ENCODE assay signal across 11 mouse cellular contexts in the genomic region with DNA sequence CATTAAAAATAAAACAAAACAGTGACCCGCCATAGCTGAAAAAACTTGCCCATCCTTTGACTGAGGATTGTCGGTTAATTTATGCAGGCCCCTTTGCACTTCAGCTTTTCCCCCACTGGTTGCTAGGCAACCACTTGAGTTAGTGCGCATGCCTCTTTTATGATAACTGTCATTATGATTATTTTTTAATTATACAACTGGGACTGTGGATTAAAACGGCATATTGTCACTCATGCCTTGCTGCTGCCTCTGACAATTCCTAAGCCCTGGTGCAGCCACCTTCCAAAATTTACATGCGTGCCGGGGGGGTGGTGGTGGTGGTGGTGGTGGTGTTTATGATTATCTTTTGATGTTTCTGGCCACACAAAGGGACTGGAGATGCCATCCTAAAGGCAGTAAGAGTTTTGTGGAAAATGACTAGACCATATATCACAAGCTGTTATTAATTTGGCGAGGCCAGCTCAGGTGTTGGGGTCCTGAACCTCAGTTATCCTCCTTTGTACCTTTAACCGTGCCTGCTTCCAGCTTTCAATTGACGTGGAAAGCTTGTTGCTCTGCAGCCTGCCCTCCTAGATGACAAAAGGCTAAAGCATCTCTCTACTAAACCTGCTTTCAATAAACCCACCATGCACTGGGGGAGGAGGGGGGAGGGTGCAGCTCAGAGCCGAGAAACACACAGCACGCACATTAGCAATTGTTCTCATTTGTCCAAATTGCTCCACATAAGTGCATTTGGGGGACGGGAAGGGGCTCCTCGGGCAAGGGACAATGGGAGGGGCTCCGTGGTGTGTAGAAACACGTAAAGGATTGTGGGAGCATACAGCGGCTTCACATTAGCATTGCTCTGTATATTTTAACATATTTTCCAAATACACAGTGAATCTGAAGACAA.
DNase-seq lines count a peak whose midpoint lies in the region; ATAC-seq and TF ChIP-seq lines count a peak whose summit lies in the region.
"Had no signal": no experiment of that assay in that cellular context is flagged by ENCODE, and none has a peak within 500 bp of the region (broad histone marks: within the 10 kb centered on the region; RNA-seq: fewer than 3 reads in every experiment).

No protein-coding gene starts in this region.

- H3K27ac ChIP-seq in midbrain, embryonic 12.5 days (replicated peaks), result peak overlapping the region; percentile 96
- no peak overlapping the region for H3K27ac ChIP-seq in lung, postnatal 0 days (ENCODE audit: low read length)
- H3K27ac ChIP-seq in kidney, adult 2 months (ENCODE audit: insufficient read depth, low read depth, low read length), result no peak overlapping the region
- H3K27ac ChIP-seq: macrophage had no signal

- H3K4me3 ChIP-seq in midbrain, embryonic 12.5 days, result peak overlapping the region; percentile 12
- no peak overlapping the region for H3K4me3 ChIP-seq in lung, postnatal 0 days (ENCODE audit: low read depth, low read length)
- H3K4me3 ChIP-seq in kidney, adult 2 months (ENCODE audit: insufficient read depth, low read depth, low read length), result no peak overlapping the region
- H3K4me3 ChIP-seq: heart, embryonic 12.5 days had no signal

- peaks cover 38% of the 10 kb centered on the region for H3K4me1 ChIP-seq in midbrain, embryonic 12.5 days
- H3K4me1 ChIP-seq in lung, postnatal 0 days (ENCODE audit: insufficient read depth, low read depth, low read length), result no peaks in the 10 kb centered on the region
- H3K4me1 ChIP-seq in kidney, adult 2 months (ENCODE audit: control insufficient read depth, insufficient read depth, low read length), result no peaks in the 10 kb centered on the region

- TF ChIP-seq CTCF in lung, postnatal 0 days (IDR thresholded peaks at IDR 0.05), result no peak
- no peak for TF ChIP-seq CTCF in kidney, adult 2 months (conservative IDR thresholded peaks at IDR 0.05; ENCODE audit: insufficient read depth, insufficient read length, low read depth, low read length)

- no peaks in the 10 kb centered on the region for H3K9me3 ChIP-seq in midbrain, embryonic 12.5 days
- H3K9me3 ChIP-seq in lung, postnatal 0 days (ENCODE audit: low read length), result no peaks in the 10 kb centered on the region
- H3K9me3 ChIP-seq: heart, embryonic 12.5 days had no signal

- no peak for TF ChIP-seq POLR2A in kidney, adult 2 months (IDR thresholded peaks at IDR 0.05; ENCODE audit: low read depth, low read length)

- peak overlapping the region; percentile 50 for H3K4me2 ChIP-seq in midbrain, embryonic 12.5 days (replicated peaks)
- H3K4me2 ChIP-seq in lung, postnatal 0 days (replicated peaks; ENCODE audit: low read depth, low read length), result no peak overlapping the region
- H3K4me2 ChIP-seq: heart, embryonic 12.5 days had no signal

- 12% methylated on average over 16 of the region's 16 CpGs for WGBS in midbrain, embryonic 12.5 days
- WGBS in lung, postnatal 0 days, result 72% methylated on average over 16 of the region's 16 CpGs
- 78% methylated on average over 16 of the region's 16 CpGs for WGBS in kidney, adult 2 months

- no peaks in the 10 kb centered on the region for H3K27me3 ChIP-seq in midbrain, embryonic 12.5 days
- no peaks in the 10 kb centered on the region for H3K27me3 ChIP-seq in lung, postnatal 0 days (replicated peaks; ENCODE audit: insufficient read depth, low read length)
- no peaks in the 10 kb centered on the region for H3K27me3 ChIP-seq in kidney, adult 2 months (replicated peaks; ENCODE audit: control insufficient read depth, insufficient read depth, low read length)
- H3K27me3 ChIP-seq: heart, embryonic 12.5 days had no signal

- TF ChIP-seq EP300 in lung, postnatal 0 days (IDR thresholded peaks at IDR 0.05), result no peak

- H3K36me3 ChIP-seq in midbrain, embryonic 12.5 days, result peaks cover 26% of the 10 kb centered on the region
- H3K36me3 ChIP-seq in lung, postnatal 0 days (ENCODE audit: insufficient read depth, low read length), result peaks cover 37% of the 10 kb centered on the region
- peaks cover 5% of the 10 kb centered on the region for H3K36me3 ChIP-seq in kidney, adult 2 months (ENCODE audit: control insufficient read depth, insufficient read depth, low read length)

- peak; percentile 41 for ATAC-seq in frontal cortex, adult (ENCODE audit: low TSS enrichment)
- peak; percentile 88 for ATAC-seq in midbrain, embryonic 12.5 days (ENCODE audit: low FRiP score, low read depth)
- no peak for ATAC-seq in lung, postnatal 0 days

- peak overlapping the region; percentile 49 for H3K9ac ChIP-seq in midbrain, embryonic 12.5 days (replicated peaks)
- H3K9ac ChIP-seq in lung, postnatal 0 days (replicated peaks; ENCODE audit: low read depth), result no peak overlapping the region
- H3K9ac ChIP-seq: heart, embryonic 12.5 days had no signal

- no peak for DNase-seq in frontal cortex, postnatal 36 days (ENCODE audit: low spot score in 2 of 2)
- peak; percentile 53 for DNase-seq in embryo, embryonic 10 days (ENCODE audit: low spot score)
- peak; percentile 46 for DNase-seq in forelimb bud, embryonic 11.5 days (ENCODE audit: low read depth, low spot score)
- DNase-seq in urinary bladder, postnatal 36 days (ENCODE audit: low spot score in 2 of 2), result no peak
- no peak for DNase-seq in lung, postnatal 0 days (ENCODE audit: low spot score)
- no peak for DNase-seq in kidney, adult 2 months
- DNase-seq: cerebellum, adult 9-11 months had no signal

Comparison
In these comparisons a context has a peak if more than half of its experiments do, and no peak if none do; other contexts are left out.
1. DNase-seq: peak in embryo, embryonic 10 days (single experiment) and forelimb bud, embryonic 11.5 days (single experiment); none in frontal cortex, postnatal 36 days (0 of 2), urinary bladder, postnatal 36 days (0 of 2), lung, postnatal 0 days (single experiment) and kidney, adult 2 months (single experiment).